Mouse (Mus musculus) embryonic facial prominence, embryonic 14.5 days (tissue): ENCODE results near the gene Tceal3. TPM values are rescaled to one million over a fixed set of nuclear protein-coding genes. Genes with fewer than 3 reads are reported as not detected.
"Not testable (repeated sequence)": the region's sequence is repeated elsewhere in the genome, so short reads cannot be mapped to it uniquely, and the experiment has no call there.

ENCODE experiments used
- ATAC-seq: fragments of 200-750 bp; cut with Nextera tagmentation; 2 replicates; pipeline ENCODE4 v1.8.0; 2017; ENCODE audit warnings: low read depth, moderate number of reproducible peaks, moderate TSS enrichment
- DNase-seq: peaks from one replicate; pipeline ENCODE4 v3.0.0-alpha.2; 2015; ENCODE audit warnings: low spot score
- H3K27ac ChIP-seq: fragments of 300-500 bp; sonication (generic); replicated peaks from 2 replicates; pipeline ENCODE4 v1.5.1; 2014; ENCODE audit warnings: low read depth, mild to moderate bottlenecking, low read length, moderate library complexity
- H3K27me3 ChIP-seq: fragments of 300-500 bp; sonication (generic); replicated peaks from 2 replicates; pipeline ENCODE4 v1.6.1; 2014; ENCODE audit warnings: low read length; ENCODE audit not compliant: control insufficient read depth, insufficient read depth
- H3K36me3 ChIP-seq: fragments of 300-500 bp; sonication (generic); 2 replicates; pipeline ENCODE4 v1.6.1; 2014; ENCODE audit warnings: low read length, mixed read lengths; ENCODE audit not compliant: control insufficient read depth, insufficient read depth
- H3K4me1 ChIP-seq: fragments of 300-500 bp; sonication (generic); 2 replicates; pipeline ENCODE4 v1.6.1; 2014; ENCODE audit warnings: antibody characterized with exemption, low read length; ENCODE audit not compliant: control insufficient read depth, insufficient read depth
- H3K4me2 ChIP-seq: fragments of 300-500 bp; sonication (generic); 2 replicates; pipeline ENCODE4 v1.6.1; 2014; ENCODE audit warnings: low read depth, mild to moderate bottlenecking, low read length, moderate library complexity, mixed read lengths
- H3K4me3 ChIP-seq: fragments of 300-500 bp; sonication (generic); 2 replicates; pipeline ENCODE4 v1.5.1; 2014; ENCODE audit warnings: low read depth, mild to moderate bottlenecking, low read length
- H3K9ac ChIP-seq: fragments of 300-500 bp; sonication (generic); 2 replicates; pipeline ENCODE4 v1.6.1; 2014; ENCODE audit warnings: low read depth, mild to moderate bottlenecking, low read length, moderate library complexity, mixed read lengths
- H3K9me3 ChIP-seq: fragments of 300-500 bp; sonication (generic); 2 replicates; pipeline ENCODE4 v1.6.1; 2016; ENCODE audit warnings: low read length; ENCODE audit not compliant: control insufficient read depth
- WGBS: fragments of 180-500 bp; shearing (Covaris S2); extraction: QIAGEN DNeasy Blood & Tissue Kit; methylation state at CpG from one replicate; pipeline ENCODE4 v1.1.7; 2014; 5-methylcytosine and 5-hydroxymethylcytosine counted together
- polyA plus RNA-seq: library from polyadenylated mRNA; unstranded; fragments of >200 nt; fragmentation: Nextera tagmentation; extraction: Ambion mirVana; gene quantifications from 2 replicates; pipeline ENCODE4 v1.2.1, GENCODE M21; 2014

Gene Tceal3
- polyA plus RNA-seq, 1 experiment from 2014 or later: 26.3 TPM

DNA sequence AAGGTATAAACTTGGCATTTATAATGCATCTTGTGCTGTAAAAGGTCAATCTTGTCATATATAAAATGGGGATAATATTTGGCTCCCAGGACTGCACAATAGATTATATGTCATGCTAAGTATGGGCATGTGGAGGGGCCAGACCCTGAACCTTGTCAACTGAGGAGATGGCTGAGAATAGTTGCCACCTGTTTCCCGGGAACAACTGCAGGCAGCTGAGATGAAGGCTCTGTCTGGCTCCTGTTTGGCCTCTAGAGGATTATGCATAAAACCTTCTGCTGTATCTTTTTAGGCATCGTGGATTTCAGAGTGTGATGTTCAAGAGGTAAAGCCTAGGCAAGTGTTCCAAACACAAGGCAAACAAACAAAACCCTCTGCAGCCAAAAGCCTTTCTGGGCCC, 78.2 kb downstream of the Tceal3 start:
- no peak for ATAC-seq
- DNase-seq: peak; percentile 5
- 53% methylated on average over 2 of the region's 2 CpGs for WGBS
- Histone ChIP-seq H3K9ac (no peak overlapping the region), H3K36me3 (no peaks in the 10 kb centered on the region), H3K27me3 (no peaks in the 10 kb centered on the region; the same call in 1 of the 2 replicates), H3K4me2 (no peak overlapping the region), H3K4me3 (no peak overlapping the region), H3K4me1 (no peaks in the 10 kb centered on the region), H3K27ac (no peak overlapping the region), H3K9me3 (no peaks in the 10 kb centered on the region)

DNA sequence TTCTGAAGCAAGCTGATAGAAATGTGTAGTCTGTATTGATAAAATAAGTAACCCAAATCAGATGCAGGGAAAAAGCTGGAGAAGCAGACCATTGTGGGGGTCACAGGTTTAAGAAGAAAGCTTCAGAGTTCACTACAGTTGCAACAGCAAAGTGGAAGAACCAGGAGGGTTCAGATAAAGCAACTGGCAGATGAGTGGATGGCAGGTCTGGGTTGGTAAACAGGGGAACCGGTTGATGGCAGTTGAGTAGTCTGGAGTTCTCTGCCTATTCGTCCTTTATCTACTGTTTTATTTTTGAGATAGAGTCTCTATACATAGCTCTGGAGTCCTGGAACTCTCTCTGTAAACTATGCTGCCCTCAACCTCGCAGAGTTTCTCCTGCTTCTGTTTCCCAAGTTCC, 90.3 kb downstream of the Tceal3 start:
- Histone ChIP-seq H3K4me3 (no peak overlapping the region), H3K9me3 (no peaks in the 10 kb centered on the region), H3K4me2 (no peak overlapping the region), H3K36me3 (no peaks in the 10 kb centered on the region), H3K4me1 (no peaks in the 10 kb centered on the region), H3K9ac (no peak overlapping the region), H3K27me3 (no peaks in the 10 kb centered on the region), H3K27ac (no peak overlapping the region)
- ATAC-seq: no peak
- WGBS: 62% methylated on average over 3 of the region's 3 CpGs
- no peak for DNase-seq

DNA sequence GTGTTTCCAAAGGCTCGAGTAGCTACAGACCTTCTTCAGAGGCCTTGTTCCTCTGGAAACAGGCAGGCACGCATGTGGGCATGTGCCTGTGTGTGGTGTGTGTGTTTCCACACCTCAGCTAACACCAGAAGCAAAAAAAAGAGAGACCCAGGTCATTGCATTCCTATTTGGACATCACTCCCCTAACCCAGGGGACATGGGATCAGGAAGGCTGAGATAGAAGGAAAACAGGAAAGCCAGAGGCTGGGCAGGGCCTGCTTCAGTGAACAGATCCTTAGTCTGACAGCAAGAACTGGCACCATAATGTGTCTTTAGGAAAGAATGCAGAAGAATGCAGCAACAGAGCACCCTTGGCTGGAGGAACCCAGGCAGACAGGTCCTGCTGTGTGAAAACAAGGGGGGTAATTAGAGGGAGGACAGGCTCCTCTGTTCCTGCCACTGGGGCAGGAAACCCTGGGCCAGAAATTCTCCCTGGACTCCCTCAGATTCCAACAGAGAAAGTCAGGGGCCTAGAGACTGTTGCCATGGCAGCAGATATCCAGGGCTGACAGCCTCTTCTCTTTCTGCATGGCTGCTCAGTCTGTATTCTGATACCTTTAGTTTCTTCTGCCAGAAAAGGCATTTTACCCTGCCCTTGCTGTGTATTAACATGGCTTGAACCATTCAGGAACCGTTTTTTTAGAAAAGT, 101.1 kb downstream of the Tceal3 start:
- not testable (repeated sequence) for H3K4me2 ChIP-seq, H3K4me3 ChIP-seq, DNase-seq, H3K27ac ChIP-seq, H3K36me3 ChIP-seq, H3K27me3 ChIP-seq, H3K4me1 ChIP-seq, H3K9me3 ChIP-seq, H3K9ac ChIP-seq
- 53% methylated on average over 3 of the region's 3 CpGs for WGBS
- ATAC-seq: peak; percentile 77

DNA sequence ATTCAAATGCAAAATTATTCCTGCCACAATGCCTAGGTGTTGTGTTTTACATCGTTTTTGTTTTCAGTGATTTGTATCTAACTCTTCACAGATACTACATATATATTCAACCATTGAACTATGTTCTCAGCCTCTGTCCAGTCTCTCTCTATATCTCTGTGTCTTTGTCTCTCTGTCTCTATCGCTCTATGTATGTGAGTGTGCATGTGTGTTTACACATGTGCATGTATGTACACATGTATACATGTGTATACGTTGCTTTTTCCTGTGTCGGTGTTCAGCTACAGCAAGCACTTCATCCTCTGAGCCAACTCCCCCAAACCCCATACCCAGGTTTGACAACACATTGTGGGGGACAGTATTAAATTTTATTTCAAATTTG, 101.6 kb downstream of the Tceal3 start:
- Histone ChIP-seq H3K9ac (no peak overlapping the region), H3K27ac (no peak overlapping the region), H3K9me3 (no peaks in the 10 kb centered on the region), H3K36me3 (no peaks in the 10 kb centered on the region), H3K4me3 (no peak overlapping the region), H3K27me3 (no peaks in the 10 kb centered on the region), H3K4me1 (no peaks in the 10 kb centered on the region), H3K4me2 (no peak overlapping the region)
- DNase-seq (no peak), ATAC-seq (no peak)
- WGBS: 85% methylated on average over 4 of the region's 4 CpGs

DNA sequence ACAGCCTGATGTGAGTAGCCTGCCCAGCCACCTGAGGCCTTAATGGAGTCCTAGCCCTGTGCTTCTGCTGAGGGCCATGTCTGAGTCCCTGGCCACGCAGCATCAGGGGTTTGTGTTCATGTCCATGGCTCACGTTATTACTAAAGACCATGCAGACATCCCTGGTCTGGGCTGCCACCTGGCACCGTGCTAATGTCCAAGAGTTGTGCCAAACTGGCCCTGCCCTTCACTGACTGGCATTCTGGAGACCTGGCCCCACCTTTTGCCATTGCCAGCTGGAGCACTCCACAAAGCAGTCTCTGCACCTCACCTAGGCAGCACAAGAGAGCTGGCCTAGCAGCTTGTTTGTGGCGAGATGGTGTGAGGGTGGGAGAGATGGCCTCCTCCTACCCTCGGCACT, 102.6 kb downstream of the Tceal3 start:
- Histone ChIP-seq H3K9me3 (no peaks in the 10 kb centered on the region), H3K9ac (no peak overlapping the region), H3K4me1 (no peaks in the 10 kb centered on the region), H3K4me2 (no peak overlapping the region), H3K36me3 (no peaks in the 10 kb centered on the region), H3K27ac (no peak overlapping the region), H3K4me3 (no peak overlapping the region), H3K27me3 (no peaks in the 10 kb centered on the region)
- ATAC-seq (no peak), DNase-seq (no peak)
- 92% methylated on average over 2 of the region's 5 CpGs for WGBS

DNA sequence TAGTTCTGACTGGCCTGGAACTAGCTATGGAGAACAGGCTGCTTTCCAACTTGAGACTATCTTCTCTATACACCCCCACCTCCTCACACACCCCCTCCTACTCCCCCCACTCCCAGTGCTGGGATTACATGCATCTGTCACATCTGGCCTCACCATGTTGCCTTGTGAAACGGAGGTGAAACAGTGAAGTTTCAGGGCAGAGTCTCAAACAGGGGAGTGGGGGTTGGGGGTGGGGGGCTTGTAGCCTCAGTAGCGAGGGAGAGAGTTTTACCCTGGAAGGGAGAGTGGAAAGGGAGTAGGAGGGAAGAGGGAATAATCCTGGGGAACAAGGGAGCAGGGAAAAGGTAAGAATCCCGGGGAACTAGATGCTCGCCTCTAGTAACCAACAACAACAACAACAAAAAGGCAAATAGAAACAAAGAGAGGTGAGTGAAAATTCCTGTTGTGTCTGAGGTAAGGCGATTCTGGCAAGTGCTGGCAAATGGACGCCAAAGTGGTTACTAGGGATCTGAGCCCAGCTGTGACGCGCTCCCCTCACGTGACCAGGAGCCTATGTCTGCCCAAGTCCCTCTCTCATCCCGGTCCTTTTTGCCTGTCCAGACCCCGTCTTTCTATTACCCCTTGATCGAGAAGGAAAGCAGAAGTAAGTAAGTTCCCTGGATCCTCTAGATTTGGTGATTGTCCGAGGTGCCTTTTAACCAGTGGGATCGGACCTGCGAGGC, 117.0 kb downstream of the Tceal3 start, which contains the start of gene Tceal1:
Gene Tceal1, plus strand, starts transcription at position 537 of the 722 bp plus-strand sequence.
- Histone ChIP-seq H3K4me1 (no peaks in the 10 kb centered on the region), H3K27me3 (peaks cover 3% of the 10 kb centered on the region), H3K27ac (peak within 1 kb of the TSS; percentile 91), H3K4me2 (peak within 1 kb of the TSS; percentile 58), H3K4me3 (peak within 1 kb of the TSS; percentile 51), H3K9me3 (no peaks in the 10 kb centered on the region), H3K36me3 (no peaks in the 10 kb centered on the region), H3K9ac (peak within 1 kb of the TSS; percentile 76)
- peak; percentile 93 for ATAC-seq
- WGBS: 17% methylated on average over 14 of the region's 15 CpGs
- peak; percentile 86 for DNase-seq

DNA sequence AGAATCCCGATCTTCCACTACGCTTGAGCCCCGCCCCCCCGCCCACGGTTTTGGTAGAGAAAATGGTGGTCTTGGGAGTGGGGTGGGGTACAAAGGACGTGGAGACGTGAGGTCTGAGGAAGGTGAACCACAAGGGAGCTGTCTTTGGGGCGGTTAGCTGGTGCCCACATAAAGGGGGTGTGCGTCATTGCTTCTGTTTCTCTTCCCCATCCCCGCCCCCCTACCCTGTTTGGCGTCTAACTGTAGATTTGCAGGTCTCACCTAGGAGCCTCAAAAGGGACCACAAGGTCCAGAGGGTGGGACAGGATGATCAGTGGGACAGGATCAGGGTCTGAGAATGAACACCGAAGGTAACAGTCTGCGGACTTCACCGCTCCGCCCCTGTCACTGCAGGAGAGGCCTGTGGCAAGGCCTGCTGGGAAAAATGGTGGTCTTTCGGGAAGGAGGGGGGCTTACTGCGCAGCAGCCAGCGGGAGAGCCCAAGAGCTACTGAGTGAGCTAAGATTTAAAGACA, 117.6 kb downstream of the Tceal3 start:
- DNase-seq (peak; percentile 75), ATAC-seq (peak; percentile 93)
- H3K36me3 ChIP-seq: no peaks in the 10 kb centered on the region
- H3K4me2 ChIP-seq: peak overlapping the region; percentile 58
- 16% methylated on average over 18 of the region's 18 CpGs for WGBS
- H3K4me3 ChIP-seq: peak overlapping the region; percentile 51
- peak overlapping the region; percentile 91 for H3K27ac ChIP-seq
- H3K9me3 ChIP-seq: no peaks in the 10 kb centered on the region
- H3K4me1 ChIP-seq: no peaks in the 10 kb centered on the region
- H3K9ac ChIP-seq: peak overlapping the region; percentile 76
- H3K27me3 ChIP-seq: peaks cover 3% of the 10 kb centered on the region

DNA sequence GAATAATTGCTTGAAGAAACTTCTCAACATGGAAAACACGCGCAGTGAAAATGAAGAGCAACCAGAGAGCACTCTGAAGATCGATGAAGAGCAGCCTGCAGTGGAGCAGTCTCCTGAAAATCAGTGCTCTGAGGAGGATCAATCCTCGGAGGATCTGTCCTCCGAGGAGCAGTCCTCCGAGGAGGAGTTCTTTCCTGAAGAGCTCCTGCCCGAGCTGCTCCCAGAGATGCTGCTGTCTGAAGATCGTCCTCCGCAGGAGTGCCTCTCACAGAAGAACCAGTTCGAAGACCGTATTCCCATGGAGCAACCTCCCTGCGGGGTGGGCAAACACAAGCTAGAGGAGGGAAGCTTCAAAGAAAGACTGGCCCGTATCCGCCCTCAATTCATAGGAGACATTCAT, 118.1 kb downstream of the Tceal3 start:
- peak overlapping the region; percentile 51 for H3K4me3 ChIP-seq
- H3K4me2 ChIP-seq: peak overlapping the region; percentile 58
- no peaks in the 10 kb centered on the region for H3K9me3 ChIP-seq
- peak overlapping the region; percentile 91 for H3K27ac ChIP-seq
- peaks cover 6% of the 10 kb centered on the region for H3K27me3 ChIP-seq
- H3K36me3 ChIP-seq: no peaks in the 10 kb centered on the region
- 35% methylated on average over 14 of the region's 14 CpGs for whole genome bisulfite sequencing
- peak; percentile 14; the same call in 1 of the 2 replicates for ATAC-seq
- H3K9ac ChIP-seq: peak overlapping the region; percentile 76
- no peak for DNase-seq
- H3K4me1 ChIP-seq: no peaks in the 10 kb centered on the region
